Mouse (Mus musculus) E14TG2a.4 (cell line): ENCODE results near the gene Neu2.

ENCODE experiments used
- CTCF ChIP-seq: conservative IDR thresholded peaks from 2 replicates; pipeline ENCODE4 v1.5.1; 2014; ENCODE audit warnings: low read length
- NANOG ChIP-seq: IDR thresholded peaks from 2 replicates; pipeline ENCODE4 v1.6.1; 2014; ENCODE audit warnings: borderline replicate concordance, low read length, mixed read lengths
- POU5F1 ChIP-seq: IDR thresholded peaks from 2 replicates; pipeline ENCODE4 v1.6.1; 2014; ENCODE audit warnings: low read length, borderline replicate concordance

DNA sequence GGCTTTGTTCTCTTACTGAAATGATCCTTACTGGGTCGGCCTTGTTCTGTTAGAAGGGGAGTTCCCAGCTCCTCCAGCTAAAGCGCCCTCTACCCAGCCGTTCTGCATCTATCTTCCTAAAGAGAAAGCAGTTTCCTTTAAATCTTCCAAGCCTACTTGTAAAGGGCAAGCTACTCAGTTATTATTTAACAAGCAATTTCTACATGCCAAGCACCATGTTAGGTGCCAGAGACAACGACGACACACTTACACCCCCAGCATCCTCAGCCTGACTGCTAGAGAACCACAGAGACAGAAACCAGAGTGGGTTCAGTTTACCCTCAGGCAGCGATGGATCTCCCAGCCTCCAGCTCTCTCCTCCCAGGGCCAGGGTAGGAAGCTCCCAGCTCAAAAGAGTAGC is 1.8 kb upstream of the Neu2 start:
- TF ChIP-seq CTCF: no peak
- no peak for TF ChIP-seq POU5F1
- no peak for TF ChIP-seq NANOG
